Mouse (Mus musculus): ENCODE measurements around the gene Rplp2. TPM values are rescaled to one million over a fixed set of nuclear protein-coding genes. Genes with fewer than 3 reads are reported as not detected.

Rplp2 gene
- total RNA-seq, 1 experiment from 2014 or later, result 2,224 TPM

DNA sequence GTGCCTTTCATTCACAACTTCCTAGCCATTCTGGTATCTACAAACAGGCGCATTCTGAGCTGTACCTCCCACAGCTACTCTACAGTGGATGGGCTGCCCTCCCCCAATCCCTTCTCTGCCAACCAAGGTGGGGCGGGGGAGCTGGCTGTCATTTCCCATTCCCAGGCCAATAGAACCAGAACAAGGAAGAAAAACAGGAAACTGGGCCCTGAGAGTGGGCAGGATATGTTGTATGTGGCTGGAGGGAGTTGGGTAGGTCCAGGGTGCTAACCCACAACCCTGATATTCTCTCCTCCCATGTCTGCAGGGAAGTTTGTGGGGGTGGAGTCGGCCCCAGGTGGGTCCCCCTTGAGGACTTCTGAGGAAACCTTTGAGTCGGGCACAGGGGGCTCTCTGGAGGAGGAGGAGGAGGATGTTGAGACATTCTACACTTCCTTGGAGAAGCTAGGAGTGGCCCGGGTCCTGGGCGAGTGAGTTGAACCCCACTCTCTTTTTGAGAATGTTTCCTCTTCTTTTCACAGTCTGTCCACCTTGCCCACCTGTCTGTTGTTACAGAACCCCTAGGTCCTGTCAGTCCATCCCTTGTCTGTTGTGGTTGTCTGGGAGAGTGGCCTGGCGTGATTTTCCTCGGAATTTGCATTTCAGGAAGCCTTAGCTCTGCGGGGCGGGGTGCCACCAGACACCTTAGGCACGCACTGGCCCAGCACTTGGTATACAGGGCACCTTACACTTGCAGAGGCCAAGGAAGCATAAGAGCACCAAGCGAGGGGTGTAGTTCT, 16.8 kb downstream of the Rplp2 start:
- no peak for ATAC-seq (ENCODE audit: extremely low read depth, insufficient number of reproducible peaks, low FRiP score, poor library complexity, severe bottlenecking)

DNA sequence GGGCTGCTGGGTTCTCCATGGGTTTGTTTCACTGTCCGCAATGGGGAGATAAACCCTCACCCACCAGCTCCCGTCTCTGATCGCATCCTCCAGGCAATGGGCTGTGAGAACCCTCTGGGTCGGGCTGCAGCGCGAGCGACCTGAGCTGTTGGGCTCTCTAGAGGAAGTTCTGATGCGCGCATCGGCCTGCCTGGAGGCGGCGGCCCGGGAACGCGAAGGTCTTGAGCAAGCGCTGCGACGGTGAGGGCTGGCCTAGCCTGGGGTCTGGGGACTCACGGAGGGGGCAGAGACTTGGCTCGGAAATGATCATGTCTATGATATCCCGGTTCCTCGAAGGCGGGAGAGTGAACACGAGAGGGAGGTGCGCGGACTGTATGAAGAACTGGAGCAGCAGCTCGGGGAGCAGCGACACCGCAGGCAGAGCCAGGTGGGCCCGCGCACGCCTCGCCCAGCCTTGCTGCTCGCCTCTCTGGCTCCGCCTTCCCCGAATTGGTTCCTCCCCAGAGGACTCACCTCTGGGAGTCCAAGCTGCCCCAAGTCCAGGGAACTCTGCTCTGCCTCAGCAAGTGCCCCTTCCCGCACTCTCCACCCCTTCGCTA, 17.5 kb downstream of the Rplp2 start:
- ATAC-seq (ENCODE audit: extremely low read depth, insufficient number of reproducible peaks, low FRiP score, poor library complexity, severe bottlenecking), result no peak

DNA sequence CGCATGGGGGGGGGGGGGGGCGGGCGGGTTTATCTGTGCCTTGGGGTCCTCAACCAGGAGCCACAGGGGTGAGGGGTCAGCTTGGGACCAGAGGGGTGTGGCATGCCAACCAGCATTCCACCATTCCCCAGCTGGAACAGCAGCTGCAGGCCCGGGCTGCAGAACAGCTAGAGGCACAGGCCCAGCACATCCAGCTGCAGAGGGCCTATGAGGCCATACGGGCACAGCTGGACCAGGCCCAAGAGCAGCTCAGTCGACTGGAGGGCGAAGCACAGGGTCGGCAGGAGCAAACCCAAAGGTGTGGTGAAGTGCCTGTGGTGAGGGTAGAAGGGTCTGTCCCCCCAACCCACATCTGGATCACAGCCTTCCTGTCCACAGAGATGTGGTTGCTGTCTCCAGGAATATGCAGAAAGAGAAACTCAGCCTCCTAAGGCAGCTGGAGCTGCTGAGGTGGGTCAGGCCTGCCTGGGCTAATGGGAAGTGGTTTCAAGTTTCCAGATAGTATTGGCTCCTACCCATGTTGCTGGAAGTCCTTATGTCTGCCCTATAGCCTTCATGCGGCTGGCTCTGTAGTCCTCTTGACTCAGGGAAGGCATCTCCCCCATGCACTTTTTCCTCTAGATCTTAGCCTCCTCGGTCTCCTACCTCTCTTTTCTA, 18.3 kb downstream of the Rplp2 start:
- ATAC-seq (ENCODE audit: extremely low read depth, insufficient number of reproducible peaks, low FRiP score, poor library complexity, severe bottlenecking), result no peak

DNA sequence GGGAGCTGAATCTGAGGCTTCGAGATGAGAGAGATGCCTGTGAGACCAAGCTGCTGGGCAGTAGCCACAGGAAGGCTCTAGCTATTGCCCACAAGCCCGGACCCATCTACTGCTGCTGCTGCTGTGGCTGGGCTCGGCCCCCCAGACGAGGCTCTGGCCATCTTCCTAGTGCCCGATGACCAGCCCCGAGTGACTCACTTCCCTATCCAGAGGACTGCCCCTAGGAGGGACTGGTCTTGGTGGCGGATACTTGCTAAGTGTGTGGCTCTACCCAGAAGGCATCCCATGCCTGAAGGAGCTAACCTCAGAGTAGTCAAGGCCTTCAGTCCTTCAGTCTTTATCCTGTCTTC, 18.9 kb downstream of the Rplp2 start:
- no peak for ATAC-seq (ENCODE audit: extremely low read depth, insufficient number of reproducible peaks, low FRiP score, poor library complexity, severe bottlenecking)

DNA sequence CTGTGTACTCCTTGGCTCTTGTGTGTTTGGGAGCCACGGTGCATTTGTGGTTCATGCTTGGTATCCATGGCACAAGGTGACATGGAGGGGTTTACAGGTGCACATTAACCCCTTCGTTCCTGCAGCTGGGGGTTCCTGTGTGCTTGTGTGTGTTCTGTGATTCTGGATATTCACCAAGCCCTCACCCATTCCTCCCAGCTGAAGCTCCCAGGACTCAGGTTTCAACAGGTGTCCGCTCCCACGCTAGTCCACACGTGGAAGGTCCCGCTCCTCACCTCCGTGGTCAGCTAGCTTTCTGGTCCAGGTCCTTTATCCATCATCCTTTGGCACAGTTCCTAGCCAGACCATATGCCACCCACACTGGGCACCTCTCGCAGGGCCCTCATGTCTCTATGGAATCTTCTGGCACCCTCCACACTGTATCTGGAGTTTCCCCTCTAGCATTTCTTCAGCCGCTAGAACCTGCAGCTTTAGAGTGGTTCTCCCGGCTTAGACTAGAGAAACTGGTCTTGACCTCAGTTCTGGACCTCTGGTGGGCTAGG, 19.5 kb downstream of the Rplp2 start:
- ATAC-seq (ENCODE audit: extremely low read depth, insufficient number of reproducible peaks, low FRiP score, poor library complexity, severe bottlenecking), result no peak

DNA sequence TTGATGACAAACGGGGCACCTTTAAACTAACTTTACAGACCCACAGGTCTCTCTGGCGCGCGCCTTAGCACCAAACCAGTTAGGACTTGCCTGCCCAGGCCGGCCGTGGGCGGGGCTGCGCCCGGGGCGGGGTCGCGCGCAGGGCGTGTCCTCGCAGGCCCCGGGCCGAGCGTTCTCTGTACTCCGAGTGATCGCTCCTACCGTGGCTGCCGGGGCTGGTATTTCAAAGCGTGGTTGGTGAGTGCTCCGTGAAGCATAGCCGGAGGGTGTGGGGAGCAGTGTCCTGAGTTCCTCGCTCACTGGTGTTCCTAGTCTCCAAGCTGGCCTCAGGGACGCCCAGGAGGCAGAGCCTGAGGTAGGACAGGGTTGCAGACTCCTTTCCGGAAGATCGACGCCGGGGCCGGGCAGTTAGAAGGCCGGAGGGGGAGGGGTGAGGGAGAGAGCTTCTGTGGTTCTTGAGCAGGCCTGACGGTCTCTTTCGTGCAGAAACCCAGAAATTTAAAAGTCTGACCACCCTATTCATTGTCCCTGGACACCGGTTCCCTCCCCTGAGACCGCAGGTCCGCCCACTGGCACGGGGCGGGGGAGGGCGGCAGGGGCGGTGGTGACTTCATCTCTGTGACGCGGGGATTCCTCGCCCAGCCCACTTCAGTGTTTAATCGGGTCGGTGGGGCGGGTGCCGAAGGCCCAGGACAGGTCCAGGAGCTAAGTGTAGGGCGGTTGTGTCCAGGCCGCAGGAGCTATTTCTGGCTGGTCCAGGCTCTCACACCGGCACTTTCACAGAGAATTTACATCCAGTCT, 20.3 kb downstream of the Rplp2 start, which contains the start of gene Cd151:
Gene Cd151 (plus strand): TSS at position 163 of the 801 bp plus-strand sequence.
- ATAC-seq (ENCODE audit: extremely low read depth, insufficient number of reproducible peaks, low FRiP score, poor library complexity, severe bottlenecking), result peak; percentile 36

DNA sequence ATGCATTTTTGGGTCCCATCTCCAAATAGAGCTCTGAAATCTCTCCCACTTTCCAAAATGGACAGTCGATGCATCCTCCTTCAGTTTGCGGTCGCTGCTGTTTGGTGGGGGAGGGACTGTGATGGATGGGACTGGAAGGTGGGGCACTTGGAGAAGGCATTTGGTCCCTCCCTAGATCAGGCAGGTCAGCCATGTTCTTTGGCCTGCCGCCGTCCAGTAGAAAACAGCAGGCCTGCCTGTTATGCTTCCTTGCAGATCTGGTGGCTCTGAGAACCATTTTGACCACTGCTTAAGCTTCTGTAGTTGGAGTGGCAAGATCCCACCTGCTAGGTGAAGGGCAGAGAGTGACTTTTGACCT, 21.0 kb downstream of the Rplp2 start:
- no peak for ATAC-seq (ENCODE audit: extremely low read depth, insufficient number of reproducible peaks, low FRiP score, poor library complexity, severe bottlenecking)

DNA sequence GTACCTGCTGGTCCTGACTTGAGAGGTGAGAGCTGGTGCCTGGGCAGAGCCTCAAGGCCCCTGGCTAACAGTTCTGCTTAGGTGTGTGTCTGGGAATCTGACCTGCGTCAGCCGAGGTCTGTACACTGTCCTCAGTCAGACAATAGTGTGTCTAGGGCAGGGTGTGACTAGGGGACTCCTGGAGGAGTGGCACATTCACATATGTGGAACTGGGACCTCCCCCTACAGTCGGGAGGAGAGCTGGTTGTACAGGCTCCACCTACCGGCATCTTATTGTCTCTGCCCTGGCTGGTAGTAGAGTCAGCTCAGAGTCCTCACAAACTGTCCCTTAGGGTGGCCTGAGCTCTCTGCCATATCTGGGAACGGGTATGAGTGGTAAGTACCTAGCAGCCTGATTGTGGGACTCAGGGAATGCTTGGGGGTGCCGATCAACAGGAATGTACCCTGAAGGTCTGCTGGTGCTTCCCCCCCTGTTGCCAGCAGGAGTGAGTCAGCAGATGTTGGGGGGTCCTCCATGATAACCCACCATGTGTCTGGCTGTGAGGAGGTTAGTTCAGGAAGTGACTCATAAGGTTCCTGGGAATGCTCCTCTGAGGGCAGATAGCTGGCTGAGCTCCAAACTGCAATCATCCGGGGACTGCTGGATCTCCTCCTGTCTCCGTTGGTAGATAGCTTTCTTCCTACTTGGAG, 21.5 kb downstream of the Rplp2 start:
- ATAC-seq (ENCODE audit: extremely low read depth, insufficient number of reproducible peaks, low FRiP score, poor library complexity, severe bottlenecking), result peak; percentile 61

DNA sequence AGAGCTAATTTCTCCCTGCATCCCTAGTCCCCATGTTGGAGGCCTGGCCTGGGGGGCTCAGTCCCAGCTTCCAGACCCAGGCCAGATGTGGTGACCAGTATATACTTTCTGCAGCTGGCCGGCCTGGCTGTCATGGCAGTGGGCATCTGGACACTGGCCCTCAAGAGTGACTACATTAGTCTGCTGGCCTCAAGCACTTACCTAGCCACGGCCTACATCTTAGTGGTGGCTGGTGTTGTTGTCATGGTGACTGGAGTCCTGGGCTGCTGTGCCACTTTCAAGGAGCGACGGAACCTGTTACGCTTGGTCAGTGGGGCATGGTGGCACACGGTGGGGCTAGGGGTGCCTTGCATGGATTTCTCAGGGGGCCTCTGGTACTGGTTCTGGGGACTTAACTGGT, 22.2 kb downstream of the Rplp2 start:
- no peak for ATAC-seq (ENCODE audit: extremely low read depth, insufficient number of reproducible peaks, low FRiP score, poor library complexity, severe bottlenecking)

DNA sequence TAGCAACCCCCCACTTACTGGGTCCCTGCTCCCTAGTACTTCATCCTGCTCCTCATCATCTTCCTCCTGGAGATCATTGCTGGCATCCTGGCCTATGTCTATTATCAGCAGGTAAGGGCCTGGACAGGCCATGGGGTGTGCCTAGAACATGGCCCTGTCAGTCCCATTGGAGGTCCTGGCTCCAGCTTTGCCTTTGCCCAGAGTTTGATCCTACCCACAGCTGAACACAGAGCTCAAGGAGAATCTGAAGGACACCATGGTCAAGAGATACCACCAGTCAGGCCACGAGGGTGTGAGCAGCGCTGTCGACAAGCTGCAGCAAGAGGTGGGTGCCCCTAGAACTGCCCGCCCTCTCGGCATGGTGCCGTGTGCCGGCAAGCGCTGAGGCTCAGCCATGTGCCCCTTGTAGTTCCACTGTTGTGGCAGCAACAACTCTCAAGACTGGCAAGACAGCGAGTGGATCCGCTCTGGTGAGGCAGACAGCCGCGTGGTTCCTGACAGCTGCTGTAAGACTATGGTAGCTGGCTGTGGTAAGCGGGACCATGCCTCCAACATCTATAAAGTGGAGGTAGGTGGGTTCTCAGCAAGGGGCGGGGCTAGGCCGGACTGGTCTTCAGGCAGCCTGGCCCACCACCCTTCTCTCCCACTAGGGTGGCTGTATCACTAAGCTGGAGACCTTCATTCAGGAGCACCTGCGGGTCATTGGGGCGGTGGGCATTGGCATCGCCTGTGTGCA, 22.9 kb downstream of the Rplp2 start:
- ATAC-seq (ENCODE audit: extremely low read depth, insufficient number of reproducible peaks, low FRiP score, poor library complexity, severe bottlenecking), result no peak

DNA sequence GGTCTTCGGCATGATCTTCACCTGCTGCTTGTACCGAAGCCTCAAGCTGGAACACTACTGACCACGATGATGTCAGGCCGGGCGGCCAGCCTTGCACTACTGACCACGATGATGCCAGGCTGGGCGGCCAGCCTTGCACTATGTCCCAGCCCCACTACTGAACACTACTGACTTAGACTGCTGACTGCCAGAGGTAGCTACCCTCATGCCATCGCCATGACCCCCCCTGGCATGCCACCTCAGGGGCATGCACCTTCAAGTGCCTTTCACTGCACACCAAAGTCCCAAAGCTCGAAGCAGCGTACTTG, 23.4 kb downstream of the Rplp2 start:
- no peak for ATAC-seq (ENCODE audit: extremely low read depth, insufficient number of reproducible peaks, low FRiP score, poor library complexity, severe bottlenecking)

DNA sequence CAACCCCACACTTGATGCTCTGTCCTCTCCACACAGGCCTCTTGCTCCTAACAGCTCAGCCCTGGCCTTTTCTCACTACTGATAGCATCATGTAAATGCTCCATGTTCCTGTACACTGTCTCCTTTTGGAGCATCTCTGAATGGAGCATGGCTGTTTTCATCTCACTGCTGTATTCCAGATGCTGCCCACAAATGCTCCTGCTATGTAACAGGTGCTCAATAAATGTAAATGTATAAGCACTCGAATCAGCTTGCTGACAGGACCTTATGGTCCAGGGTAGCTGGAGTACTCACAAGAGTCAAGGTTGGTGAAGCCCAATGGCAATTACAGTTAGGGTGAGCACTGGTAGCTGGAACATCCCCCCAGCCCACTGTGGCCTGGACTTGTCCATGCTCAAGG, 24.1 kb downstream of the Rplp2 start:
- no peak for ATAC-seq (ENCODE audit: extremely low read depth, insufficient number of reproducible peaks, low FRiP score, poor library complexity, severe bottlenecking)

DNA sequence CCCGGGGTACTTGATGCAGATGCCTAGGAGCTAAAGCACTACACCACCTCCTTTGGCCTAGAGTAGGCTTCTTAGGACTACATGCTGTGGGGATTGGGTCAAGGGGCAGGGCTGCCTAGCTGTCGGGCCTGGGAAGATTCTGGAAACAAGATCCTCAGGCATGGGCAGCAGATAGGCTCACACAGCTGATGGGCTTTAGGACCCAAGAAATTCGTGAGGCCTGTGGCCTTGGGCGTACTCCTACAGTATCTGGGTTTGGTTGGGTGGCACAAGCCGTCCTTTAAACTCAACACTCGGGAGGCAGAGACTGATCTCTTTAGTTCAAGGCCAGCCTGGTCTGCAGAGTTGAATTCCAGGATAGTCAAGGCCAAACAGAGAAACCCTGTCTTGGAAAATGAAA, 25.1 kb downstream of the Rplp2 start:
- no peak for ATAC-seq (ENCODE audit: extremely low read depth, insufficient number of reproducible peaks, low FRiP score, poor library complexity, severe bottlenecking)

DNA sequence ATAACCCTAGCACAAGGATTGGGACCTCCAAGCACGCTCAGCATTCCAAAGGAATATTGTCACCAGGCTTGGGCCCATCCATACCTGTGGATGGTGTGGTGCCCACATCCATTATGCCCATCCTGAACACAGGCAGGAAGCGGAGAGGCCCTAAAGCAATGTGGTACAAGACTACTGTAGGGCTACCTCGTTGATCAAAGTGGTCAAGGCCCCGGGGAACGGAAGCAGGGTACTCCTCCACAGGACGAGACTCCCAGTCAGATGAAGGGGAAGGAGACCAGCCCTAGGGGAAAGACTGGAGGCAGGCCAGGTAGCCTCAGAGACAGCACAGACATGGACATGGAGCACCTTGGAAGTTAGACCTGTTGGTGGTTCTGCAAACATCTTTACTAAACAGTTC, 25.6 kb downstream of the Rplp2 start:
- no peak for ATAC-seq (ENCODE audit: extremely low read depth, insufficient number of reproducible peaks, low FRiP score, poor library complexity, severe bottlenecking)

DNA sequence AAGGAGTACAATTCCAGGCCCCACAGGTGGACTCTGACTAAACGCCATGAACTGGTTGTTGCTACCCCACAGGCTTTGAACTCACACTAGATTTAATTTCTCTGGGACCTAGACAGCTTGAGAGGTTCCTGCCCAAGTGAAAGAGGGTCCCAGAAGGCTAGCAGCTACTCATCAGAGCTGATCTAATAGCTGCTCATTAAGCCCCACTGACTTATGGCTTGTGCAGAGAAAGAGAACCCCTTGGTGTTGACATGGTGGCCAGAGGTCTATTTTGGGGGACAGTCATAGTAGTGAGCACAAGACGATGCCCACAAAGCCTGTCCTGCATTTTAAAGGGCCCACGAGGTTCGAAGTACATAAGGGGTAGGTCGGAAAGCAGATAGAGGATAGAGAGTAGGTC, 27.0 kb downstream of the Rplp2 start:
- ATAC-seq (ENCODE audit: extremely low read depth, insufficient number of reproducible peaks, low FRiP score, poor library complexity, severe bottlenecking), result no peak

DNA sequence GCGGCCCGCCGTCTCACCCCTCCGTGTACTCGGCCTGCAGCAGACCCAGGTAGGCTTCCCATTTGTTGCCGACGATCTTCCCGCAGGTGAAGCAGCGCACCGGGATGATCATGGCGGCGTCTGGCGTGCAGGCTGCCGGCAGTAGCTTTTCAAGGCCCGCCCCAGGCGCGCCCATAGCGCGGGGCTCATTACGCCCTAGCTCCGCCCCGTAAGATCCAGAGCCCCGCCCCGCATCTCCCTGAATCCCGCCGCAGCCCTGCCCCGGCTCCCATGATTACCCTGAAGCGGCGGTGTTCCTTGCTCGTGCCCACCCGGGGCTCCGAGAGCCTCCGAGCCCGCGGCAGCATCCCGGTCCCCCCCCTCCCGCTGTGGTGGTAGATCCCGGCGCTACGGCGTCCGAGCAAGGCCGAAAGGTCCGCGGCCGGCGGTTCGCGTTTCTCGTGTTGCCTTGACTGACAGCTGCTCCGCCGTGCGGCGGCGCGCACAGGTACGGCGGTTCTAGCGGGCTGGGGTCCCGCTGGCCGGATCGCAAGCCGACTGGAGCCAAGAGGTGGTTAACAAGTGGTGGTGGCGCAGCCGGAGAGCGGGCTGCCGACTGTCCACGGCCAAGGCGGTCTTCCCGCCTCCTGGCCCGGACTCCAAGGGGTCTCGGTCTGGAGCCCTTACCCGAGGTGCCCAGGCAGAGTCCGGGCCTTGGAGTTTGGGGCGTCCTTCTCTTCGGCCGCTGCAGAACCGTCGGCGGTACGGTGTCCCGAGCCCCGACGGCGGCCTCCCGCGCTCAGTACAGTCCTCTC, 28.0 kb downstream of the Rplp2 start, which contains the start of the genes Polr2l and Tspan4:
Gene Polr2l (minus strand): TSS at position 122 of the 794 bp plus-strand sequence.
Gene Tspan4 (plus strand): TSS at position 230 of the 794 bp plus-strand sequence.
- peak; percentile 72 for ATAC-seq (ENCODE audit: extremely low read depth, insufficient number of reproducible peaks, low FRiP score, poor library complexity, severe bottlenecking)

DNA sequence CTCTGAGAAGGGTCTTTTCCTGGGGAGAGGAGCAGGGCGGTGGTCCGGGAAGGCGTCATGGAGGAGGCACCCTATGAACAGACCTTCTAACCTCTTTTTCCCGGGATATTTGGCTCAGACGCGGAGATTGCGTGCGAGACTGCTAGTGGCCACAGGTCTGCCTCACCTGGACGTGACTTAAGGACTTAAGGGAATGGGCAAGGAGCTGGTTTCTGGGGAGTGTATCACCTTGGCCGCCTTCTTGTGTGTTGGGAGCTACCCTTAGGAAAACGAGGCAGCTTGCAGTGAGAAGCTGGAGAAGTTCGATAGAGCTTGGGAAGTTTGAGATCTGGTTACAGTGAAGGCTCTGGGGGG, 28.6 kb downstream of the Rplp2 start:
- no peak for ATAC-seq (ENCODE audit: extremely low read depth, insufficient number of reproducible peaks, low FRiP score, poor library complexity, severe bottlenecking)

Data from neutrophil, adult 5-6 weeks (primary cell).